Mouse (Mus musculus) liver, embryonic 15.5 days (tissue): Measurements from ENCODE around the gene Amn. TPM values are rescaled to one million over a fixed set of nuclear protein-coding genes. Genes with fewer than 3 reads are reported as not detected.

Experiments used
- ATAC-seq: fragments of 200-750 bp; cut with Nextera tagmentation; 2 replicates; pipeline ENCODE4 v1.8.0; 2017; ENCODE audit warnings: moderate number of reproducible peaks, mild to moderate bottlenecking, moderate library complexity; ENCODE audit not compliant: insufficient read depth
- H3K27ac ChIP-seq: fragments of 300-500 bp; sonication (generic); replicated peaks from 2 replicates; pipeline ENCODE4 v1.5.1; 2015; ENCODE audit warnings: mild to moderate bottlenecking, inconsistent platforms
- H3K27me3 ChIP-seq: fragments of 300-500 bp; sonication (generic); 2 replicates; pipeline ENCODE4 v1.6.1; 2015; ENCODE audit warnings: mild to moderate bottlenecking, inconsistent platforms
- H3K36me3 ChIP-seq: fragments of 300-500 bp; sonication (generic); replicated peaks from 2 replicates; pipeline ENCODE4 v1.6.1; 2015; ENCODE audit warnings: moderate library complexity, mild to moderate bottlenecking, inconsistent platforms
- H3K4me1 ChIP-seq: fragments of 300-500 bp; sonication (generic); replicated peaks from 2 replicates; pipeline ENCODE4 v1.6.1; 2015; ENCODE audit warnings: inconsistent platforms
- H3K4me2 ChIP-seq: fragments of 300-500 bp; sonication (generic); 2 replicates; pipeline ENCODE4 v1.6.1; 2015; ENCODE audit warnings: moderate library complexity, mild to moderate bottlenecking, inconsistent platforms
- H3K4me3 ChIP-seq: fragments of 300-500 bp; sonication (generic); replicated peaks from 2 replicates; pipeline ENCODE4 v1.5.1; 2015; ENCODE audit warnings: mild to moderate bottlenecking, inconsistent platforms
- H3K9ac ChIP-seq: fragments of 300-500 bp; sonication (generic); 2 replicates; pipeline ENCODE4 v1.6.1; 2015; ENCODE audit warnings: moderate library complexity, mild to moderate bottlenecking, inconsistent platforms
- H3K9me3 ChIP-seq: fragments of 300-500 bp; sonication (generic); replicated peaks from 2 replicates; pipeline ENCODE4 v1.6.1; 2016; ENCODE audit warnings: inconsistent platforms
- WGBS: fragments of 180-500 bp; shearing (Covaris S2); methylation state at CpG from one replicate; pipeline ENCODE4 v1.1.7; 2015; ENCODE audit warnings: mixed read lengths; ENCODE audit not compliant: insufficient replicate concordance; 5-methylcytosine and 5-hydroxymethylcytosine counted together
- polyA plus RNA-seq: library from polyadenylated mRNA; unstranded; fragments of >200 nt; fragmentation: Nextera tagmentation; extraction: Ambion mirVana; gene quantifications from 2 replicates; pipeline ENCODE4 v1.2.1, GENCODE M21; 2015

The Amn gene
- polyA plus RNA-seq, 1 experiment from 2014 or later, result 1.3 TPM

DNA sequence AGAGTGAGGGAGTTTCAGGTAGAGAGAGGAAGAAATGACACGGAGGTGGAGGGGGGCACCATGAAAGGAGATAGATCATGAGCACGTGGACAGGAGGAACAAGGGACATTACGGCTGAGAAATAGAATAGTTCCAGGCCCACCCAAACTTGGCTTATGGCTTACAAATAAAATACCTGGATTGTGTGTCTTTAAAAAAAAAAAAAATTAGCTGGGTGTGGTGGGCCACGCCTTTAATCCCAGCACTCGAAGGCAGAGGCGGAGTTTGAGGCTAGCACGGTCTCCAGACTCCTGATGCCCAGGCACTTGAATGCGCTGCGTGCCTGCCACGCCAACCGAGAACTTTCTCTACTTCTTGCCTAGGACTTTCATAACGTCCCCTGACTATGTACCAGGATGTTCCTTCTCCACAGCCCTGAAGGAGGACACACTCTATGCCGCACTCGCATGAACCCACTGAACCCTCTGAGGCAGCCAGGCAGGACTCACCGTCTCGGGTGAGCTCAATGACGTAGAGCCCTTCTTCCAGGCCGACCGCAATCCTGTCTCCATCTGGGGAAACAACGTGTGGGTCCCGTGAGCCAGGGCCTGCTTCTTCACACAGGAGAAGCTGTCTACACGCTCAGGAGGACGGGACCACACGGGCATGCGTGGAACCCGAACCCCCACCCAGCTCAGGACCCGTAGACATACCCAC is 30.6 kb downstream of the Amn start:
- Histone ChIP-seq H3K27me3 (no peaks in the 10 kb centered on the region), H3K4me2 (no peak overlapping the region), H3K4me1 (no peaks in the 10 kb centered on the region), H3K9ac (no peak overlapping the region), H3K9me3 (no peaks in the 10 kb centered on the region), H3K27ac (no peak overlapping the region), H3K36me3 (peaks cover 66% of the 10 kb centered on the region), H3K4me3 (no peak overlapping the region)
- ATAC-seq, result no peak
- WGBS, result 75% methylated on average over 27 of the region's 27 CpGs

DNA sequence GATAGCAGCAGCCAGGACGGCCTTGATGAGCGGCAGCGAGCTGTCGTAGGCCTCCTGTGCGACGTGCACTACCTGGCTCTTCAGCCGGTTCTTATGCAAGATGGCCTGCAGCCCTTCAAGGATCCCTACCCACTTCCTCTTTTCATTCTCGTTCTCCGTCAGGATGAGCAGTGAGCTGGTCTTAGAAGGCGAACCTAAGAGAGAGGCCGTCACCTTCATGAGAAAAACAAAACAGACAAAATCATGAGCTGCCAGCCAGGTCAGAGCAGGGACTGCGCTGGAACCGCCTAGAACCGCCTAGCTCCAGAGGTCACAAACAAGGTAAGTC is 31.1 kb downstream of the Amn start:
- no peak overlapping the region for H3K27ac ChIP-seq
- H3K9me3 ChIP-seq, result no peaks in the 10 kb centered on the region
- no peaks in the 10 kb centered on the region for H3K4me1 ChIP-seq
- 63% methylated on average over 14 of the region's 14 CpGs for WGBS
- peaks cover 68% of the 10 kb centered on the region for H3K36me3 ChIP-seq
- H3K27me3 ChIP-seq, result no peaks in the 10 kb centered on the region
- no peak overlapping the region for H3K4me3 ChIP-seq
- H3K4me2 ChIP-seq, result no peak overlapping the region
- H3K9ac ChIP-seq, result no peak overlapping the region
- ATAC-seq, result no peak

DNA sequence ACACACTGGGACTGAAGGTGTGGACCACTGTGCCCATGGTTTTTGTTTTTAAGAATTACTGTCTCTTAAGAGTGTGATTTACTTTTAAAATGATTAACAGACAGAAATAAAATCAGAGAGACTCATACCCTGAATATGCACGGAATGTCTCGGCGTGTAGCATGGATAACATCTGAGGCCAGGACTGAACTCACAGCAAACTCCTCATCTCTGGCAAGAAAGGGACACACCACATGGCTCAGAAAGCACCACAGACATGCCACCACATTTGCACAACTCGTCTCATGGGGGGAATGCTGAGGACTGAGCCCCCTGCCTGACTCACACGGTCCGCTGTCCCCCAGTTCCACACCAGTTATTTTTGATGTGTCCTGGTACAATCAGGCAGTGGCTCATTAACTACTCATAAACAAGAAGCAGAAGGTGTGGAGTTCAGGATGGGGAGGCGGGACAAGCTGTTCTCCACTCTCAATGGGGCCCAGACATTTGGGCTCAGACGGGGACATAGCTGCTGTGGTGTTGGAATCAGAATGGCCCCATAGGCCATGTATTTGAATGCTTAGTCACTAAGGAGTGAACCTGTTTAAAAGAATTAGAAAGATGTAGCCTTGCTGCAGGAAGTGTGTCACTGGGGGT is 32.9 kb downstream of the Amn start:
- Histone ChIP-seq H3K27ac (no peak overlapping the region), H3K27me3 (no peaks in the 10 kb centered on the region), H3K9ac (no peak overlapping the region), H3K4me3 (no peak overlapping the region), H3K36me3 (peaks cover 70% of the 10 kb centered on the region), H3K4me1 (no peaks in the 10 kb centered on the region), H3K9me3 (no peaks in the 10 kb centered on the region), H3K4me2 (no peak overlapping the region)
- WGBS, result 76% methylated on average over 8 of the region's 8 CpGs
- ATAC-seq, result no peak

DNA sequence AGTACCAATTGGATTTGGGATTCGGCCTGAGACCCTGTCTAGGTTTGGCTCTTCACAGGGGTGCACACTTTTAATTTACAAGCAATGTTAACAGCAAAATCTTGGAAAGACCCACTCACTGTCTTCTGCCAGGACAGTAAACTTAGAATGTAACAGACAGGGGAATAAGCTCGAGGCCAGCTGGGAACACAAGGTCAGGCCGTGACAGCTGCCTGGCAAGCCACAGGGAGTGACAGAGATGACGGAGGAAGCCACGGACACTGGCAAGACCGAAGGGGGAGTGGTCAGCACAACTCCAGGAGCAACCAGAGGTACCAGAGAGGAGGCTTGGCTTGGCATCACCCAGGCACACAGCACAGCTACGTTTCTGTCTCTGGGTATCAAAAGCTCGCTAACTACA is 35.9 kb downstream of the Amn start:
- no peak overlapping the region for H3K4me2 ChIP-seq
- H3K4me1 ChIP-seq, result peaks cover 21% of the 10 kb centered on the region
- no peaks in the 10 kb centered on the region for H3K9me3 ChIP-seq
- 69% methylated on average over 8 of the region's 8 CpGs for WGBS
- no peak overlapping the region for H3K9ac ChIP-seq
- no peaks in the 10 kb centered on the region for H3K27me3 ChIP-seq
- no peak overlapping the region for H3K4me3 ChIP-seq
- no peak for ATAC-seq
- H3K36me3 ChIP-seq, result peaks cover 53% of the 10 kb centered on the region
- no peak overlapping the region for H3K27ac ChIP-seq

DNA sequence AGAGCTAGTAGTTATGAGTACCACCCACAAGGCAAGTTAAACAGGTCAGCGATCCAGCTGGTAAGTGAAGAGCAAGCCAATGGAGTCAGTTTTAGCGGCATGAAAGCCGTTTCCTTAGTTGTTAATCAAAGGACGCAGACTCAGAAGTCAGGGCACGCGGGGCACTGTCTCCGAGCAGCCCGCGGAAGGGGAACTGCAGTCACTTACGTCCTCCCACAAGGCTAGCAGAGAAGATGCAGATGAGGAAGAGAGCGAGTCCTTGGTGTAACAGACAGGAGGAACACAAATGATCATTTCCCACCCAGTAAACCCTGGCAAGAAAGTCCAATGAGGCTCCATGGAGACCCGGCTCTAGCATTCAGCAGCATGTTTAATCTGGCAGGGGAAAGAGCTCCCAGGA is 38.4 kb downstream of the Amn start:
- Histone ChIP-seq H3K27me3 (no peaks in the 10 kb centered on the region), H3K4me2 (no peak overlapping the region), H3K4me1 (peaks cover 22% of the 10 kb centered on the region), H3K27ac (no peak overlapping the region), H3K36me3 (peaks cover 48% of the 10 kb centered on the region), H3K4me3 (no peak overlapping the region), H3K9me3 (no peaks in the 10 kb centered on the region), H3K9ac (no peak overlapping the region)
- no peak for ATAC-seq
- WGBS, result 32% methylated on average over 12 of the region's 12 CpGs

DNA sequence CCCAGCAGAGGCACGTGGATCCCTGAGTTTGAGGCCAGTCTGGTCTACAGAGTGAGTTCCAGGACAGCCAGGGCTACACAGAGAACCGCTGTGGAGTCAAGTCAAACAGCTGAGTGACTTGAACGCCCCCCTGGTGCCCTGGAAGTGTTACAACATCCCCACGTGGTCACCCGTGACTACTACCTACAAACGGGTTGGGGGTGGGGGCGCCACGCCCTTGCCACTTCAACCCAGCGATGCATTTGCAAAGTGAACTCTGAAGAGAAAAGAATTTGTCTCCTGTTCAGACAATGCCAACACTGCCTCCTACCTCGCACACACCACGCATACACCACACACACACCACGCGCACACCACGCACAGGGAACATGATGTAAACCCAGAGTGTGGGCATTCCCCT is 39.0 kb downstream of the Amn start:
- Histone ChIP-seq H3K9me3 (no peaks in the 10 kb centered on the region), H3K9ac (no peak overlapping the region), H3K4me1 (peaks cover 22% of the 10 kb centered on the region), H3K4me2 (no peak overlapping the region), H3K27me3 (no peaks in the 10 kb centered on the region), H3K4me3 (no peak overlapping the region), H3K27ac (no peak overlapping the region), H3K36me3 (peaks cover 46% of the 10 kb centered on the region)
- ATAC-seq, result no peak; the same call in 1 of the 2 replicates
- WGBS, result 66% methylated on average over 14 of the region's 14 CpGs

DNA sequence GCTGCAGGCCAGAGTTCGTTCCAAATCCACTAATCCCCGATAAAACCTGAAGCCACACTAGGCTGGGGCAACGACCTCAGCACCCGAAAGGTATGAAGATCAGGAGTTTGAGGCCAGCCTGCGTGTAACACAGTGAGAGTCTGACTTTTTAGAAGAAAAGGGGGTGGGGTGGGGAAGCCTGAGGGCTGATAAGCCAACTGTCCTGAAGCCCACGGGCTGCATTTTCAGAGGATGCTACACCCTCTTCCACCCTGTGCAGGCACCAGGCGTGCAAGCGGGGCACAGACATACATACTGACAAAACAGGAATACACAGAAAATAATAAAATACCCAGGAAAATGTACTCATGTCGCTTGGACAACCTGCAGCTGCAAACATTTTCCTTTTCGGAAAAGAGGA is 40.9 kb downstream of the Amn start:
- 47% methylated on average over 10 of the region's 10 CpGs for WGBS
- ATAC-seq, result no peak
- H3K36me3 ChIP-seq, result peaks cover 48% of the 10 kb centered on the region

DNA sequence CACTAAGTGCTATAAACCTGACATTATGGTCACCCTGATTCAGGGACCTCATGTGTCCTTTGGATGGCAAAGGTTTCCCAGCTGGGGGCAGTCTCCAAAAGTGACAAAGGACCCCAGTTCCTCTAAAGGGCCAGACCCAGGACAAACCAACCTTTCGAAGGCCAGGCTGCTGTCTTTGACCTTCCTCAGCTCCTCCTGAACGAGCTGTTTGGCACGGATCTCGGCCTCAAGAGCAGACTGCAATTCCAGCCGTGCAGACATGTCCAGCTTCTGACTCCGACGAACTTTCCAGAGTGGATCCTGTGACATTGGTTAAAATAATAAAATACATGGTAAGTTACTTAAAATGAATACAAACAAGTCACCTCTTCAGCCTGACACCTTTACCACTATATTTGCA is 43.4 kb downstream of the Amn start:
- WGBS, result 79% methylated on average over 7 of the region's 7 CpGs
- no peak for ATAC-seq

More for the DNA sequence above, 40.9 kb downstream of the Amn start:
- peaks cover 22% of the 10 kb centered on the region for H3K4me1 ChIP-seq
- no peak overlapping the region for H3K27ac ChIP-seq
- no peak overlapping the region for H3K9ac ChIP-seq
- no peaks in the 10 kb centered on the region for H3K27me3 ChIP-seq
- no peaks in the 10 kb centered on the region for H3K9me3 ChIP-seq
- no peak overlapping the region for H3K4me2 ChIP-seq
- no peak overlapping the region for H3K4me3 ChIP-seq

DNA sequence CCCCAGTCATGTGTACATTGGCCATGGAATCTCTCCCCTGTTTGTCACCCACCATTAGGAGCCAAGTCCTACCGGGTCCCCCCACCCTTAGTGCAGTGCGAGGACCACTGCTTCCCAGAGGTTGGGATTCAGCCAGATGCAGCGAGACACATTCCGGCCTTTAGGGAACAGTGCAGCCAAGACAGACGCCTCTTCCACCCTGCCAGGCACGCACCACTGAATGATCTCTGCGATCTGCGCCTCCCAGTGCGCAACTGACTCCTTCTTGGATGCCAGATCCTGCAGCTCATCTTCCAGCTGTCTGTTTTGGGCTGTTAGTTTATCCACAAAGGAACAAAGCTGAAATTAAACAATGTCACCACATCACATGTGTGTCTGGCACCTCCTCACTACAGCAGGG is 46.8 kb downstream of the Amn start:
- Histone ChIP-seq H3K9me3 (no peaks in the 10 kb centered on the region), H3K27me3 (no peaks in the 10 kb centered on the region), H3K36me3 (peaks cover 85% of the 10 kb centered on the region), H3K4me3 (no peak overlapping the region), H3K4me2 (no peak overlapping the region), H3K27ac (no peak overlapping the region), H3K4me1 (no peaks in the 10 kb centered on the region), H3K9ac (no peak overlapping the region)
- 79% methylated on average over 9 of the region's 9 CpGs for WGBS
- no peak for ATAC-seq

More for the DNA sequence above, 43.4 kb downstream of the Amn start:
- Histone ChIP-seq H3K4me1 (peaks cover 21% of the 10 kb centered on the region), H3K9me3 (no peaks in the 10 kb centered on the region), H3K4me3 (no peak overlapping the region), H3K27me3 (no peaks in the 10 kb centered on the region), H3K9ac (no peak overlapping the region), H3K36me3 (peaks cover 59% of the 10 kb centered on the region), H3K4me2 (no peak overlapping the region), H3K27ac (no peak overlapping the region)

DNA sequence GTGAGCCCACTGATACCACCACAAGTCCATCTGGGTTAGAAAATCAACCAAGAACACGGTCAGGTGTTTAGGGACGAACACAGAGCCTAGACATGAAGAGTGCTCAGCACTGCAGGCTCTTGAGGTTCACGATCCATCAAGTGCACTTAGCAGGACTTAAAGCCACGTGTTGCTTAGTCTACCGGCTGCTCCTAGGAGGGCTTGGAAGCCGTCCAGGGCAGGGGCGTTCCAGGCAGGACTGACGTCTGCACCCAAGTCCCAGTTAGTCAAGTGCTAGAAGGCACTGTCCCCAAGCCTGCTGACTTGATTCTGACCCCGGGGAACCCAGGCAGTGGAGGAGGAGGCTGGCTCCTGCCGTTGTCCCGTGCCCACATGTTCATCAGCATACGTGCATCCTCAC is 49.7 kb downstream of the Amn start:
- H3K9ac ChIP-seq, result no peak overlapping the region
- peaks cover 84% of the 10 kb centered on the region for H3K36me3 ChIP-seq
- no peaks in the 10 kb centered on the region for H3K4me1 ChIP-seq
- no peaks in the 10 kb centered on the region for H3K9me3 ChIP-seq
- ATAC-seq, result no peak
- no peak overlapping the region for H3K4me3 ChIP-seq
- H3K27me3 ChIP-seq, result no peaks in the 10 kb centered on the region
- WGBS, result 72% methylated on average over 12 of the region's 12 CpGs
- H3K4me2 ChIP-seq, result no peak overlapping the region
- no peak overlapping the region for H3K27ac ChIP-seq

DNA sequence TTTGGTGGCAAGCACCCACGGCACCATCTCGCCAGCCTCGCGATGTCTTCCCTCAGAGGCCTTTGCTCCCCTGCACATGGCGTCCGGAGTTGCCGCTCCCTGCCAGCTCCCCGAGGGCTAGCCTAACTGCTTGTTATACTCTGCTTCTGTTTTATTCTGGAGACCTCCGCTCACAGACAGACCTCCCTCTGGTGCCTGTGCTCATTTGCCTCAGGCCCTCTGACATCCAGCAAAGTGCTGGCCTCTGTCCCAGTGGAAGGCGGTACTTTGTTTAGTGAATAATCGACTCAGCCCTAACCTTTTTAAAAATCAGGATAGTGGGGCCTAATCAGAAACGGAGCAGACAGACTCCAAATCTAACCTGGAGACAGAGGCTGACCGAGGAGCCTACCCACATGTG is 50.9 kb downstream of the Amn start:
- no peak overlapping the region for H3K4me2 ChIP-seq
- no peaks in the 10 kb centered on the region for H3K9me3 ChIP-seq
- WGBS, result 83% methylated on average over 13 of the region's 13 CpGs
- no peak overlapping the region for H3K9ac ChIP-seq
- H3K27me3 ChIP-seq, result no peaks in the 10 kb centered on the region
- no peak for ATAC-seq
- no peak overlapping the region for H3K27ac ChIP-seq
- peaks cover 79% of the 10 kb centered on the region for H3K36me3 ChIP-seq
- H3K4me3 ChIP-seq, result no peak overlapping the region
- no peaks in the 10 kb centered on the region for H3K4me1 ChIP-seq

DNA sequence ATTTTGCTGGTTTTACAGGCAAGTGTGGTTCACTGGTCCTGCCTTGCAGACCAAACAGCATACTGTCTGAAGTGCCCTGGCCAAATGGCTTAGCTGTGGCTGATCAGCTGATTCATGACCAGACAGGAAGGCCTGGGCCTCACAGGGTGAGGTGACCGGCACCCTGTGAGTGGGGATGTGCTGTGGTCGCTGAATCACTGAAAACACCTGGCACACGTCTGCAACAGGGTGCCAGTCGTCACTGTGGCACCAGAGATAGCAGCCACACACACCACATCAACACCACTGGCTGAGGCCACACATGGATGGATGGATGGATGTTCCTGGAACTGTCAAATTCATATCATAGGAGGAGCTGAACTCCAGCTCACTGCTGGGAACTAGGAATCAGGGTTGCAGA is 52.5 kb downstream of the Amn start:
- no peak overlapping the region for H3K4me2 ChIP-seq
- H3K9me3 ChIP-seq, result no peaks in the 10 kb centered on the region
- H3K4me3 ChIP-seq, result no peak overlapping the region
- ATAC-seq, result no peak
- WGBS, result 44% methylated on average over 4 of the region's 4 CpGs
- peaks cover 70% of the 10 kb centered on the region for H3K36me3 ChIP-seq
- H3K9ac ChIP-seq, result no peak overlapping the region
- no peaks in the 10 kb centered on the region for H3K27me3 ChIP-seq
- no peak overlapping the region for H3K27ac ChIP-seq
- H3K4me1 ChIP-seq, result no peaks in the 10 kb centered on the region
